Mouse (Mus musculus): ENCODE results near the gene Leap2. TPM values are rescaled to one million over a fixed set of nuclear protein-coding genes. Genes with fewer than 3 reads are reported as not detected.

Leap2 gene
- polyA plus RNA-seq, 1 experiment from 2014 or later = 78.2 TPM

- no peaks in the 10 kb centered on the region for H3K36me3 ChIP-seq (ENCODE audit: control insufficient read depth, insufficient read depth)
- no peak overlapping the region for H3K4me2 ChIP-seq (ENCODE audit: low read depth, low read length)
- no peak overlapping the region for H3K4me3 ChIP-seq (ENCODE audit: low read depth, low read length)
- peaks cover 3% of the 10 kb centered on the region; the same call in 1 of the 2 replicates for H3K27me3 ChIP-seq (ENCODE audit: control insufficient read depth, insufficient read depth, low read depth, low read length)
- 73% methylated on average over 8 of the region's 8 CpGs for WGBS (ENCODE audit: insufficient replicate concordance)
- H3K9me3 ChIP-seq (replicated peaks; ENCODE audit: control insufficient read depth, low read length) = no peaks in the 10 kb centered on the region
- ATAC-seq (ENCODE audit: low read depth) = no peak
- H3K9ac ChIP-seq (ENCODE audit: low read depth, low read length) = no peak overlapping the region
- 0 out of 2 replicates have a peak overlapping the region, but pooled peaks have one; percentile 12 for H3K27ac ChIP-seq (ENCODE audit: low read length)
- H3K4me1 ChIP-seq (ENCODE audit: control insufficient read depth, low read depth, low read length) = peaks cover 4% of the 10 kb centered on the region; the same call in 1 of the 2 replicates
Measured at GRCm38 (mm10) chr11:53447996-53448395, 25.0 kb upstream of the Leap2 start.

- H3K4me2 ChIP-seq (ENCODE audit: low read depth, low read length) = no peak overlapping the region
- ATAC-seq (ENCODE audit: low read depth) = peak; percentile 84
- H3K4me1 ChIP-seq (ENCODE audit: control insufficient read depth, low read depth, low read length) = peaks cover 8% of the 10 kb centered on the region
- H3K9me3 ChIP-seq (replicated peaks; ENCODE audit: control insufficient read depth, low read length) = no peaks in the 10 kb centered on the region
- peak overlapping the region; percentile 1; the same call in 1 of the 2 replicates for H3K27ac ChIP-seq (ENCODE audit: low read length)
- peaks cover 2% of the 10 kb centered on the region; the same call in 1 of the 2 replicates for H3K27me3 ChIP-seq (ENCODE audit: control insufficient read depth, insufficient read depth, low read depth, low read length)
- no peak overlapping the region for H3K4me3 ChIP-seq (ENCODE audit: low read depth, low read length)
- H3K9ac ChIP-seq (ENCODE audit: low read depth, low read length) = no peak overlapping the region
- H3K36me3 ChIP-seq (ENCODE audit: control insufficient read depth, insufficient read depth) = no peaks in the 10 kb centered on the region
- 80% methylated on average over 13 of the region's 13 CpGs for WGBS (ENCODE audit: insufficient replicate concordance)
Measured at GRCm38 (mm10) chr11:53446183-53446582, 23.2 kb upstream of the Leap2 start.

- Histone ChIP-seq H3K36me3 (ENCODE audit: control insufficient read depth, insufficient read depth) (no peaks in the 10 kb centered on the region), H3K4me3 (ENCODE audit: low read depth, low read length) (no peak overlapping the region), H3K9me3 (replicated peaks; ENCODE audit: control insufficient read depth, low read length) (no peaks in the 10 kb centered on the region), H3K4me1 (ENCODE audit: control insufficient read depth, low read depth, low read length) (peaks cover 8% of the 10 kb centered on the region), H3K27me3 (ENCODE audit: control insufficient read depth, insufficient read depth, low read depth, low read length) (no peaks in the 10 kb centered on the region), H3K9ac (ENCODE audit: low read depth, low read length) (no peak overlapping the region), H3K27ac (ENCODE audit: low read length) (peak overlapping the region; percentile 1), H3K4me2 (ENCODE audit: low read depth, low read length) (no peak overlapping the region)
- peak; percentile 37; the same call in 1 of the 2 replicates for ATAC-seq (ENCODE audit: low read depth)
- 50% methylated on average over 13 of the region's 13 CpGs for WGBS (ENCODE audit: insufficient replicate concordance)
Measured at GRCm38 (mm10) chr11:53445562-53445961, 22.6 kb upstream of the Leap2 start.

GRCm38 (mm10) chr11:53443861-53444260 is 20.9 kb upstream of the Leap2 start:
- H3K9me3 ChIP-seq (replicated peaks; ENCODE audit: control insufficient read depth, low read length) = no peaks in the 10 kb centered on the region
- no peak overlapping the region for H3K4me3 ChIP-seq (ENCODE audit: low read depth, low read length)
- H3K4me2 ChIP-seq (ENCODE audit: low read depth, low read length) = no peak overlapping the region
- H3K36me3 ChIP-seq (ENCODE audit: control insufficient read depth, insufficient read depth) = no peaks in the 10 kb centered on the region
- no peak for ATAC-seq (ENCODE audit: low read depth)
- H3K9ac ChIP-seq (ENCODE audit: low read depth, low read length) = no peak overlapping the region
- H3K27ac ChIP-seq (ENCODE audit: low read length) = no peak overlapping the region
- H3K4me1 ChIP-seq (ENCODE audit: control insufficient read depth, low read depth, low read length) = peaks cover 4% of the 10 kb centered on the region
- no peaks in the 10 kb centered on the region; the same call in 1 of the 2 replicates for H3K27me3 ChIP-seq (ENCODE audit: control insufficient read depth, insufficient read depth, low read depth, low read length)
- WGBS (ENCODE audit: insufficient replicate concordance) = 14% methylated on average over 6 of the region's 6 CpGs

- Histone ChIP-seq H3K9ac (ENCODE audit: low read depth, low read length) (0 out of 2 replicates have a peak overlapping the region, but pooled peaks have one; percentile 7), H3K36me3 (ENCODE audit: control insufficient read depth, insufficient read depth) (no peaks in the 10 kb centered on the region), H3K4me2 (ENCODE audit: low read depth, low read length) (0 out of 2 replicates have a peak overlapping the region, but pooled peaks have one; percentile 12), H3K4me1 (ENCODE audit: control insufficient read depth, low read depth, low read length) (peaks cover 4% of the 10 kb centered on the region), H3K9me3 (replicated peaks; ENCODE audit: control insufficient read depth, low read length) (no peaks in the 10 kb centered on the region), H3K27me3 (ENCODE audit: control insufficient read depth, insufficient read depth, low read depth, low read length) (no peaks in the 10 kb centered on the region; the same call in 1 of the 2 replicates), H3K27ac (ENCODE audit: low read length) (peak overlapping the region; percentile 39; the same call in 1 of the 2 replicates), H3K4me3 (ENCODE audit: low read depth, low read length) (no peak overlapping the region)
- ATAC-seq (ENCODE audit: low read depth) = no peak
- WGBS (ENCODE audit: insufficient replicate concordance) = 2% methylated on average over 12 of the region's 12 CpGs
Measured at GRCm38 (mm10) chr11:53441921-53442320, 19.0 kb upstream of the Leap2 start.

- Histone ChIP-seq H3K4me3 (ENCODE audit: low read depth, low read length) (no peak overlapping the region), H3K4me1 (ENCODE audit: control insufficient read depth, low read depth, low read length) (peaks cover 24% of the 10 kb centered on the region), H3K36me3 (ENCODE audit: control insufficient read depth, insufficient read depth) (no peaks in the 10 kb centered on the region), H3K9me3 (replicated peaks; ENCODE audit: control insufficient read depth, low read length) (no peaks in the 10 kb centered on the region), H3K27ac (ENCODE audit: low read length) (no peak overlapping the region), H3K27me3 (ENCODE audit: control insufficient read depth, insufficient read depth, low read depth, low read length) (no peaks in the 10 kb centered on the region; the same call in 1 of the 2 replicates), H3K4me2 (ENCODE audit: low read depth, low read length) (no peak overlapping the region), H3K9ac (ENCODE audit: low read depth, low read length) (no peak overlapping the region)
- 58% methylated on average over 6 of the region's 6 CpGs for WGBS (ENCODE audit: insufficient replicate concordance)
- no peak for ATAC-seq (ENCODE audit: low read depth)
Measured at GRCm38 (mm10) chr11:53436338-53436737, 13.4 kb upstream of the Leap2 start.

GRCm38 (mm10) chr11:53435504-53435903 is 12.5 kb upstream of the Leap2 start:
- Histone ChIP-seq H3K9me3 (replicated peaks; ENCODE audit: control insufficient read depth, low read length) (no peaks in the 10 kb centered on the region), H3K27me3 (ENCODE audit: control insufficient read depth, insufficient read depth, low read depth, low read length) (no peaks in the 10 kb centered on the region; the same call in 1 of the 2 replicates), H3K4me1 (ENCODE audit: control insufficient read depth, low read depth, low read length) (peaks cover 26% of the 10 kb centered on the region), H3K27ac (ENCODE audit: low read length) (no peak overlapping the region), H3K36me3 (ENCODE audit: control insufficient read depth, insufficient read depth) (no peaks in the 10 kb centered on the region), H3K4me2 (ENCODE audit: low read depth, low read length) (no peak overlapping the region), H3K9ac (ENCODE audit: low read depth, low read length) (no peak overlapping the region), H3K4me3 (ENCODE audit: low read depth, low read length) (no peak overlapping the region)
- 44% methylated on average over 8 of the region's 8 CpGs for WGBS (ENCODE audit: insufficient replicate concordance)
- ATAC-seq (ENCODE audit: low read depth) = no peak

- no peak for ATAC-seq (ENCODE audit: low read depth)
- Histone ChIP-seq H3K36me3 (ENCODE audit: control insufficient read depth, insufficient read depth) (peaks cover 10% of the 10 kb centered on the region), H3K27me3 (ENCODE audit: control insufficient read depth, insufficient read depth, low read depth, low read length) (no peaks in the 10 kb centered on the region), H3K4me2 (ENCODE audit: low read depth, low read length) (no peak overlapping the region), H3K4me3 (ENCODE audit: low read depth, low read length) (no peak overlapping the region), H3K9me3 (replicated peaks; ENCODE audit: control insufficient read depth, low read length) (no peaks in the 10 kb centered on the region), H3K4me1 (ENCODE audit: control insufficient read depth, low read depth, low read length) (peaks cover 35% of the 10 kb centered on the region), H3K27ac (ENCODE audit: low read length) (no peak overlapping the region), H3K9ac (ENCODE audit: low read depth, low read length) (no peak overlapping the region)
- 16% methylated on average over 6 of the region's 6 CpGs for WGBS (ENCODE audit: insufficient replicate concordance)
Measured at GRCm38 (mm10) chr11:53433057-53433456, 10.1 kb upstream of the Leap2 start.

- ATAC-seq (ENCODE audit: low read depth) = no peak
- peaks cover 12% of the 10 kb centered on the region for H3K36me3 ChIP-seq (ENCODE audit: control insufficient read depth, insufficient read depth)
- peaks cover 35% of the 10 kb centered on the region for H3K4me1 ChIP-seq (ENCODE audit: control insufficient read depth, low read depth, low read length)
- H3K4me2 ChIP-seq (ENCODE audit: low read depth, low read length) = peak overlapping the region; percentile 88
- WGBS (ENCODE audit: insufficient replicate concordance) = 5% methylated on average over 9 of the region's 9 CpGs
- H3K27me3 ChIP-seq (ENCODE audit: control insufficient read depth, insufficient read depth, low read depth, low read length) = no peaks in the 10 kb centered on the region
- H3K27ac ChIP-seq (ENCODE audit: low read length) = peak overlapping the region; percentile 91
- H3K4me3 ChIP-seq (ENCODE audit: low read depth, low read length) = peak overlapping the region; percentile 95
- peak overlapping the region; percentile 57 for H3K9ac ChIP-seq (ENCODE audit: low read depth, low read length)
- no peaks in the 10 kb centered on the region for H3K9me3 ChIP-seq (replicated peaks; ENCODE audit: control insufficient read depth, low read length)
Measured at GRCm38 (mm10) chr11:53431347-53432056, 8.5 kb upstream of the Leap2 start.
